Mouse (Mus musculus): ENCODE measurements around the gene Trabd2b.

Trabd2b gene

GRCm38 (mm10) chr4:114611166-114611929 lies 204.8 kb downstream of the Trabd2b start:
- DNase-seq, result peak in 1 of 2 experiments; percentile 7

GRCm38 (mm10) chr4:114612032-114612431 lies 205.5 kb downstream of the Trabd2b start:
- no peak for DNase-seq

- DNase-seq, result no peak
These were observed 206.3 kb downstream of the Trabd2b start for GRCm38 (mm10) chr4:114612827-114613226.

GRCm38 (mm10) chr4:114614086-114614485 lies 207.6 kb downstream of the Trabd2b start:
- no peak for DNase-seq

GRCm38 (mm10) chr4:114615765-114616164 lies 209.2 kb downstream of the Trabd2b start:
- DNase-seq, result no peak

GRCm38 (mm10) chr4:114622929-114623328 lies 216.4 kb downstream of the Trabd2b start:
- DNase-seq, result no peak

- DNase-seq, result no peak
These were observed 217.8 kb downstream of the Trabd2b start for GRCm38 (mm10) chr4:114624114-114624910.

- DNase-seq, result no peak
These were observed 218.8 kb downstream of the Trabd2b start for GRCm38 (mm10) chr4:114625357-114625756.

GRCm38 (mm10) chr4:114625920-114626319 lies 219.4 kb downstream of the Trabd2b start:
- no peak for DNase-seq

- no peak for DNase-seq
These were observed 221.3 kb downstream of the Trabd2b start for GRCm38 (mm10) chr4:114627674-114628293.

- DNase-seq, result peak; percentile 29 to 37
These were observed 229.4 kb downstream of the Trabd2b start for GRCm38 (mm10) chr4:114635889-114636288.

GRCm38 (mm10) chr4:114636324-114636723 lies 229.8 kb downstream of the Trabd2b start:
- DNase-seq, result no peak

GRCm38 (mm10) chr4:114637120-114637519 lies 230.6 kb downstream of the Trabd2b start:
- no peak for DNase-seq

- no peak for DNase-seq
These were observed 235.9 kb downstream of the Trabd2b start for GRCm38 (mm10) chr4:114642469-114642868.

GRCm38 (mm10) chr4:114643679-114644208 lies 237.2 kb downstream of the Trabd2b start:
- DNase-seq, result no peak

GRCm38 (mm10) chr4:114645341-114645740 lies 238.8 kb downstream of the Trabd2b start:
- no peak for DNase-seq

GRCm38 (mm10) chr4:114646825-114647681 lies 240.5 kb downstream of the Trabd2b start:
- DNase-seq, result no peak

- peak; percentile 63 to 64 for DNase-seq
These were observed 241.2 kb downstream of the Trabd2b start for GRCm38 (mm10) chr4:114647689-114648088.

GRCm38 (mm10) chr4:114648532-114649074 lies 242.1 kb downstream of the Trabd2b start:
- no peak for DNase-seq

- no peak for DNase-seq
These were observed 244.0 kb downstream of the Trabd2b start for GRCm38 (mm10) chr4:114650551-114650950.

- no peak for DNase-seq
These were observed 244.5 kb downstream of the Trabd2b start for GRCm38 (mm10) chr4:114651007-114651406.

- peak; percentile 26 to 48 for DNase-seq
These were observed 245.1 kb downstream of the Trabd2b start for GRCm38 (mm10) chr4:114651606-114652005.

Measured in cerebellum, postnatal 36 days (tissue).